Mouse (Mus musculus) kidney, embryonic 14.5 days (tissue): ENCODE results near the gene Frmd4a. TPM values are rescaled to one million over a fixed set of nuclear protein-coding genes. Genes with fewer than 3 reads are reported as not detected.

ENCODE experiments used
- ATAC-seq: fragments of 200-750 bp; cut with Nextera tagmentation; 2 replicates; pipeline ENCODE4 v1.8.0; 2017; ENCODE audit warnings: moderate number of reproducible peaks, mild to moderate bottlenecking, moderate TSS enrichment, moderate library complexity; ENCODE audit not compliant: low FRiP score, low TSS enrichment
- H3K27ac ChIP-seq: fragments of 300-500 bp; sonication (generic); 2 replicates; pipeline ENCODE4 v1.5.1; 2014; ENCODE audit warnings: low read depth, mild to moderate bottlenecking, low read length, moderate library complexity, mixed read lengths
- H3K27me3 ChIP-seq: fragments of 300-500 bp; sonication (generic); 2 replicates; pipeline ENCODE4 v1.6.1; 2014; ENCODE audit warnings: mild to moderate bottlenecking, low read length; ENCODE audit not compliant: control insufficient read depth, insufficient read depth
- H3K36me3 ChIP-seq: fragments of 300-500 bp; sonication (generic); 2 replicates; pipeline ENCODE4 v1.6.1; 2014; ENCODE audit warnings: low read length, mixed read lengths; ENCODE audit not compliant: control insufficient read depth, insufficient read depth
- H3K4me1 ChIP-seq: fragments of 300-500 bp; sonication (generic); 2 replicates; pipeline ENCODE4 v1.6.1; 2014; ENCODE audit warnings: low read length, mixed read lengths; ENCODE audit not compliant: control insufficient read depth, insufficient read depth
- H3K4me2 ChIP-seq: fragments of 300-500 bp; sonication (generic); replicated peaks from 2 replicates; pipeline ENCODE4 v1.6.1; 2014; ENCODE audit warnings: low read depth, mild to moderate bottlenecking, low read length
- H3K4me3 ChIP-seq: fragments of 300-500 bp; sonication (generic); 2 replicates; pipeline ENCODE4 v1.5.1; 2014; ENCODE audit warnings: mild to moderate bottlenecking, low read length
- H3K9ac ChIP-seq: fragments of 300-500 bp; sonication (generic); 2 replicates; pipeline ENCODE4 v1.6.1; 2014; ENCODE audit warnings: low read depth, mild to moderate bottlenecking, low read length, moderate library complexity
- H3K9me3 ChIP-seq: fragments of 300-500 bp; sonication (generic); 2 replicates; pipeline ENCODE4 v1.6.1; 2016; ENCODE audit warnings: low read length; ENCODE audit not compliant: control insufficient read depth
- WGBS: fragments of 180-500 bp; shearing (Covaris S2); extraction: QIAGEN DNeasy Blood & Tissue Kit; methylation state at CpG from one replicate; pipeline ENCODE4 v1.1.7; 2014; 5-methylcytosine and 5-hydroxymethylcytosine counted together
- polyA plus RNA-seq: library from polyadenylated mRNA; unstranded; fragments of >200 nt; fragmentation: Nextera tagmentation; extraction: Ambion mirVana; gene quantifications from 2 replicates; pipeline ENCODE4 v1.2.1, GENCODE M21; 2014

Gene Frmd4a
- polyA plus RNA-seq, 1 experiment from 2014 or later: 39.2 TPM

DNA sequence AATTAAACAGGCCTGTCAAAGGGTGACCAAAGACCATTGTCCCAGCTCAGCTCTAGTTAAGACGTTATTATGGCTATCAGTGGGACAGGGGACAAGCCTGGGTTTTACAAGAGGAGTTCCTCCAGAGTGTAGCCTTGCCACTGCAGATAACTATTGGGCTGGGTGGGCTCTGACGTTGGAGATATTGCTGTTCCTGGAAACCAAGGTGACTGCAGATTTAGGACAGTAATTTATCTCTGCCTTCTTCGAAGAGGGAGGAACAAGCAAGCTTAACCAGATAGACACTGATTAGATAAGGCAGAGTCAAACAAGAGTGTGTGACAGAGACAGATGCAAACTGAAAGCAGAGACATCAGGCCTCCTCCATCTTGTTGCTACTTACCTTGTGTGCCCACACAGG is 330.3 kb downstream of the Frmd4a start:
- Histone ChIP-seq H3K36me3 (no peaks in the 10 kb centered on the region), H3K27me3 (no peaks in the 10 kb centered on the region), H3K4me2 (no peak overlapping the region), H3K4me3 (no peak overlapping the region), H3K9ac (no peak overlapping the region), H3K27ac (no peak overlapping the region), H3K4me1 (peaks cover 10% of the 10 kb centered on the region; the same call in 1 of the 2 replicates), H3K9me3 (no peaks in the 10 kb centered on the region)
- ATAC-seq: no peak
- 51% methylated on average over 3 of the region's 3 CpGs for WGBS

DNA sequence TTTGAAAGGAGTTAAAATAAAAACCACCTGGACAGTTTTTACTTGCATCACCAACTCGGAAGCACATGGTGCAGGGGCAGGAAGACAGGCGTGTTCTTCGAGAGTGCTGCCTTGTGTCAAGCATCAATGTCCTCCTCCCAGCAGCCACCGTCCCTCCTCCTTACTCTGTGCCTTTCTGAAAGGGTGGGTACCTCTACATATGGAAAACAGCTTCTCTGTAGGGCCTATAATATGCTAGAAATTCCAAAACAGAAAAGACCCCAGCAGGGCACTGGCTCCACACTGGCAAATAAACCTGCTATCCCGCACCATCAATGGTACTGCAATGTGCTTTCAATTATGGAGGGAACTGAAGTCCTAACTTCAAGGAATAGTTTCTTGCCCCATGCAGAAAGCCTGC is 331.0 kb downstream of the Frmd4a start:
- no peak overlapping the region for H3K4me2 ChIP-seq
- no peak overlapping the region for H3K27ac ChIP-seq
- WGBS: 83% methylated on average over 5 of the region's 5 CpGs
- H3K9ac ChIP-seq: no peak overlapping the region
- no peaks in the 10 kb centered on the region for H3K27me3 ChIP-seq
- no peaks in the 10 kb centered on the region for H3K36me3 ChIP-seq
- H3K4me1 ChIP-seq: peaks cover 13% of the 10 kb centered on the region; the same call in 1 of the 2 replicates
- H3K9me3 ChIP-seq: no peaks in the 10 kb centered on the region
- ATAC-seq: no peak
- H3K4me3 ChIP-seq: no peak overlapping the region

DNA sequence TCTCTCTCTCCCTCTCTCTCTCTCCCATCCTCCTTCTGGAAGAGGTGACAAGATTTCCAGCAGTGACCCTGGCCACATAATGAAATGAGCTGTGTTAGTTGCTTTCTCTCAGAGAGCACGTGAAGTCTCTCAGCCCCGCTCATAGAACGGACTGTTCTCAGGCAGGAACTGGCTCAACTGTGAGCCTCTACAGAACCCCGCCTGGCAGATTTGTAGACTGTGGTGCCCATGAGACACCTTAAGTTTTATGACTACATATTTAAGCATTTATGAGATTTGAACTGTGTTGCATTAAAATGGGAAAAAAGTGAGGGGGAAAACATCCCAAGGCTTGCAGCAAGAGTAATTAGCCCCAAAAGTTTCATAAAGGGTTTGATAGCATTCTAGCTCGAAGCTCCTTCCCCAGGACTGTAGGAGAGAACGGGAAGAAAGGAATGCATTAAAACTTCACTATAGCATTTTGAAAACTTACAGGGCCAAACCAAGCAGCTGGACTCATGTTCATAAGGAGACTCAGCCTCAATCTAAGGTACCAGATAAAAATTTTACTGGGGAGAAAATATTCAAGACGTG is 339.4 kb downstream of the Frmd4a start:
- Histone ChIP-seq H3K27ac (no peak overlapping the region), H3K4me3 (no peak overlapping the region), H3K36me3 (no peaks in the 10 kb centered on the region), H3K9ac (no peak overlapping the region), H3K4me1 (0 out of 2 replicates have a peak, but pooled peaks cover 4% of the 10 kb centered on the region), H3K27me3 (no peaks in the 10 kb centered on the region), H3K9me3 (no peaks in the 10 kb centered on the region), H3K4me2 (no peak overlapping the region)
- no peak for ATAC-seq
- 82% methylated on average over 7 of the region's 7 CpGs for WGBS

DNA sequence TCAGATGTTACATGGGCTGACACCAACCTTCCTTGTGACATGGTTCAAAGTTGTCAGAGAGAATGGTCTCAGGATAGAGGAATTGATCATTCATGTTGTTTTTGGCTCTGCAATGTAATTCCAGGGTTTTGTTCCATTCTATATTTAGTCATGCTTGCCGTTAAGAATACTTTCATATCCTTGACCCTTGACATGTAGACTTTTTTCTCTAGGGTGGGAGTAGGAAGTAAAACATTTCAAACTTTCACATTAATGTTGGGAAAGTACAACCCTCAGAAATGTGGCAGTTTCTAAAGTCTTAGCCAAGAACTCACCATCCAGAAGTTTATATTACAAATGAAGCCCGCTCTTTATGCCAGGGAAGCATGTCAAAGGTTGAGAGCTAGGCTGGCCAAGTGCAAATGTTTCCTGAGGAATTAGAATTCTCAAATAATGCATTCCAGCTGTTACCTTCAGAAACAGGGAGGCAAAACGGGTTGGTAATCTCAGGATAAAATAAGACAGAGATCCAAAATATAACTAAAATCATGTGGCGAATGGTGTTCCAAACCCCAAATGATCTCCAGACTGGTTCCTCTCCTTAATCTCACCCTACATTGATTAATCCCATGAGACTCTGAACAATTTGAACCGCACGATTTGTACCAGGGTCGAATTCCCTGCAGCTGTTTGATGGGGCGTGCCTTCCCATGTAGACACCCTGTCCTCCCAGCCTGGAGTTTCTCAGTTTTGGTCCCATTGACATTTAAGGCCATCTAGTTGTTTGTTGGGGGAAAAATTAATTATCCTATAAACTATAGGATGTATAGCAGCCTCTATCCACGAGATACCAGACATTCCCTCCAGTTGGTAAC is 344.7 kb downstream of the Frmd4a start:
- Histone ChIP-seq H3K27ac (no peak overlapping the region), H3K9ac (no peak overlapping the region), H3K4me1 (no peaks in the 10 kb centered on the region), H3K36me3 (no peaks in the 10 kb centered on the region), H3K4me3 (no peak overlapping the region), H3K9me3 (no peaks in the 10 kb centered on the region), H3K4me2 (no peak overlapping the region), H3K27me3 (no peaks in the 10 kb centered on the region)
- 53% methylated on average over 9 of the region's 9 CpGs for WGBS
- no peak for ATAC-seq

DNA sequence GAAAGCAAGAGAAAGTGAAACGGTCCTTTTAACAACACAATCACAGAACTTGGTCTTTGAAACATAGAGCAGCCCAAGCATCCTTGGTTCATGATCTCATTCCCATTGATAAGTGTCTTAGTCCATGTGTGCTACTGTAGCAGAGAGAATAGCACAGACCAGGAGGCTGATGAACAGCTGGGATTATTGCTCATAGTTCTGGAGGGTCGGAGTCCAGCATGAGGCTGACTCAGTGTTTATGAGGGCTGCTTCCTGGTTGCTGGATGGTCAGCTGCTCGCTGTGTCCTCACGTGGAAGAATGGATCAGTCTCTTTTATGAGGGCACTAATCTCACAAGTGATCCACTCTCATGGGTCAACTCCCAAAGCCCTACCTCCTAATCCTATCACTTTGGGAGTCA is 347.4 kb downstream of the Frmd4a start:
- Histone ChIP-seq H3K4me2 (no peak overlapping the region), H3K27ac (no peak overlapping the region), H3K36me3 (no peaks in the 10 kb centered on the region), H3K27me3 (no peaks in the 10 kb centered on the region), H3K9me3 (no peaks in the 10 kb centered on the region), H3K4me1 (no peaks in the 10 kb centered on the region), H3K9ac (no peak overlapping the region), H3K4me3 (no peak overlapping the region)
- ATAC-seq: no peak
- WGBS: 77% methylated on average over 4 of the region's 4 CpGs

DNA sequence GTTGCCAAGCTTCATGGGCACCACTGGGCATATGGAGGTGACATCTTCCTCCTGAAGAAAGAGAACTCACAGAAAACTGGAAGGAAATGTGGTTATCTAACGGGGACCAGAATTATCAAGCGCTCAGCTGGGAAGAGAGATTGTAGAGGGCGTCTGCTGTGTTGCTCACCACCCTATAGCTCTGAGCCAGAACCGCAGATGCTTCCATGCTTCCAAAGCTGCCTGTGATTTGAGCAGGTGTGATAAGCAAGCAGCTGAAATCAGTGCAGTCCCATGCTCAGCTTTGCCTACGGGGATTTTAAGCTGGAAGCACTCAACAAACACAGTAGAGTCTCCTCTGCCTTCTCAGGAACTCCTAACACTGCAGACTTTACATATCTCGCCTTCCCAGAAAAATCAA is 351.0 kb downstream of the Frmd4a start:
- Histone ChIP-seq H3K36me3 (no peaks in the 10 kb centered on the region), H3K27ac (no peak overlapping the region), H3K4me2 (no peak overlapping the region), H3K9ac (no peak overlapping the region), H3K4me1 (no peaks in the 10 kb centered on the region), H3K9me3 (no peaks in the 10 kb centered on the region), H3K4me3 (no peak overlapping the region), H3K27me3 (no peaks in the 10 kb centered on the region)
- no peak for ATAC-seq
- 92% methylated on average over 6 of the region's 6 CpGs for WGBS

DNA sequence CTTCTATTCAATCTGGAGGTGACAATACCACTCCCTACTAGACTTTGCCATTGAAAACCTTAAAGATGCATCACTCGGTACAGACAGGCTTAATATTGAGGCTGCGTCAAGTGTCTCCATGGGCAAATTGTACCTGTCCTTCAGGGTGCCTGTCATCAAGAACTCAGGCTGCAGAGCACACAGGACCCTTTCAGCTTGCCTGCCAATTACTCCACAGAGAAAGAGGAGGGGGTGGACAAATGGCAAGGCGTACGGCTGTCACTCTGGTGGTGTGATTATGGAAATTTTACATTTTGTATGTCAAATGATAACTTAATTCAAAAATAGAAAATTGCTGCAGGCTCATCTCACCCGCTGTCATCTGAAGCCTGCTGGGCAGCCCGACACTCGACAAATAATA is 353.0 kb downstream of the Frmd4a start:
- Histone ChIP-seq H3K4me1 (no peaks in the 10 kb centered on the region), H3K4me2 (no peak overlapping the region), H3K9me3 (no peaks in the 10 kb centered on the region), H3K9ac (no peak overlapping the region), H3K27ac (no peak overlapping the region), H3K36me3 (no peaks in the 10 kb centered on the region), H3K27me3 (no peaks in the 10 kb centered on the region), H3K4me3 (no peak overlapping the region)
- 79% methylated on average over 7 of the region's 7 CpGs for WGBS
- ATAC-seq: no peak

DNA sequence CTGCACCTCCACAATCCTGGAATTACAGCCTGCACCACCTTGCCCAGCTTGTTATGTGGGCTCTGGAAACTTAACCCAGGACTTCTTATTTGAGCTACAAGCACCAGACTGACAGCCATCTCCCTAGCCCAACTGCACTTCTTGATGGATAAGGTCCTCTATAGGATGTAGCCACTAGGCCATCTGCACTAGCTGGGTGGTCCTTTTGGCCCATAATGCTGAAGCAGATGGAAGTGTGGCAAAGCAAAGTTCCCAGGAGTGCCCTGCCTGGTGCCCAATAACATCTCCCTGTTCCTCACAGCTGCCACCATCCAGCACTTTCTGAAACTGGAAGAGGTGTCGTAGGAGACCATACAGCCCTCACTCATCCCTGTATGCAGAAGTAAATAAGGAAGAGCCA is 353.8 kb downstream of the Frmd4a start:
- no peaks in the 10 kb centered on the region for H3K27me3 ChIP-seq
- no peaks in the 10 kb centered on the region for H3K36me3 ChIP-seq
- WGBS: 94% methylated on average over 1 of the region's 1 CpGs
- no peak for ATAC-seq
- H3K9ac ChIP-seq: no peak overlapping the region
- no peak overlapping the region for H3K4me3 ChIP-seq
- no peak overlapping the region for H3K4me2 ChIP-seq
- no peaks in the 10 kb centered on the region for H3K9me3 ChIP-seq
- H3K4me1 ChIP-seq: no peaks in the 10 kb centered on the region
- no peak overlapping the region for H3K27ac ChIP-seq

DNA sequence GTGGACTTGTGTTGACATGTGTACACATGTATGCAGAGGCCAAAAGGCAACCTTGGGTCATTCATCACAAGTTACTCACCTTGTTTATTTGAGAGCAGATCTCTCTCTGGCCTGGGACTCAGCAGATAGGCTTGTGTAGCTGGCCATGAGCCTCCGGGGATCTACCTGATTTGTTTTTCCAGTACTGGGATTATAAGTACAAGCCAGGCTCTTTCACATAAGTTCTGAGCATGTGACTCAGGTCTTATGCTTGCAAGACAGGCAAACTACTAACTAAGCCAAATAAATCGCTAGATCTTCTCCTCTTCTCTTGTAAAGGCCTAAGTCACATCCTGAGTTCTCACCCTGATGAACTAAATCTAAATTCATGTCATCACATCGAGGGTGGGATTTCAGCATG is 361.3 kb downstream of the Frmd4a start:
- no peak for ATAC-seq
- H3K4me2 ChIP-seq: no peak overlapping the region
- WGBS: 89% methylated on average over 3 of the region's 3 CpGs
- H3K27ac ChIP-seq: no peak overlapping the region
- H3K4me3 ChIP-seq: no peak overlapping the region
- no peaks in the 10 kb centered on the region for H3K36me3 ChIP-seq
- no peaks in the 10 kb centered on the region for H3K4me1 ChIP-seq
- no peaks in the 10 kb centered on the region for H3K9me3 ChIP-seq
- H3K9ac ChIP-seq: no peak overlapping the region
- no peaks in the 10 kb centered on the region for H3K27me3 ChIP-seq
